Mouse (Mus musculus) brain, embryonic 14.5 days (tissue): ENCODE measurements around the gene Nrde2. TPM values are rescaled to one million over a fixed set of nuclear protein-coding genes. Genes with fewer than 3 reads are reported as not detected.

Source experiments
- DNase-seq: peaks from one replicate; pipeline ENCODE4 v3.0.0-alpha.2; 2011; ENCODE audit warnings: low read depth
- CTCF ChIP-seq: fragments of 200-500 bp; IDR thresholded peaks from 2 replicates; pipeline ENCODE4 v1.5.1; 2012; ENCODE audit warnings: inconsistent platforms, mild to moderate bottlenecking, moderate library complexity, borderline replicate concordance; ENCODE audit not compliant: insufficient read depth, insufficient read length; ENCODE audit errors: extremely low read depth
- POLR2A ChIP-seq: fragments of 200-500 bp; IDR thresholded peaks from 2 replicates; pipeline ENCODE4 v1.6.1; 2012; ENCODE audit warnings: mild to moderate bottlenecking, inconsistent platforms, borderline replicate concordance; ENCODE audit not compliant: poor library complexity, insufficient read depth, insufficient read length, severe bottlenecking; ENCODE audit errors: extremely low read depth
- polyA plus RNA-seq: library from polyadenylated mRNA; depleted of rRNA; stranded (reverse); fragments of >200 nt; gene quantifications from 2 replicates; pipeline ENCODE4 v1.2.3, GENCODE M21; 2012; rRNA removed

Gene Nrde2
- 16.1 and 16.3 TPM in 2 replicates for polyA plus RNA-seq

DNA sequence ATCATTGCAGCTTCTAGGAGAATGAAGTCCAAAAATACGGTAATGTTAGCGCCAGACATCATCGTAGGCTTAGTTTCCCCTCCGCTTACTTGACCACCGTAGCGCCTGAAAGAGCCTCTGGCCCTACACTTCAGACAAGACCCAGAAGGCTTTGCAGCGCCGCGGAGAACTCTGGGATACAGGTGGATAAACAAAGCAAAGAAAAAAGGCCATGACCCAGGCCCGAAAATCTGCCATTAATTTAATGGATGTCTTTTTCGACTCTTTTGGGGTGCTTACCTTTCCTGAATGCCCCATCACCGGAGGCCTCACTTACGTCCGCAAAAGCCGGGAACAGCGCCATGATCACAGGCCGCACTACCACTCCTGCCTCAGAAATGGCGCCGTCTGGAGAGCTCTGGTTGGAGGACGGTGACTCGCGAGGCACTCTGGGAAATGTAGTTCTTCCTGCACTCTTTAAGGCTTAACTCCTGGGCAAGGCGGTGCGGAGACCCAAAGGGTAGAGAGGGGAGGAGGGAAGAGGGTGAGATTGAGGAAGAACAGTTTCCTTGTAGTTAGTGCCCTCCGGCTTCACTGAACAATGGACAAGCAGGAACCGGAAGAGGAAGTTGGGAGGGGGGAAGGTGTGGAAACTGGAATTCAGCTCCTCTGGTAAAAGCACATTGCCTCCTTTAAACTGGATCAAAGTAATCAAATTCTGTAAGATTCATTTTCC is at the start of gene Nrde2:
Nrde2 (minus strand) TSS at position 393 of the 715 bp plus-strand sequence.
- no peak for TF ChIP-seq CTCF
- peak; percentile 28; the same call in 1 of the 2 replicates for TF ChIP-seq POLR2A
- DNase-seq = peak; percentile 98

GRCm38 (mm10) chr12:100206926-100207325 is 47.5 kb upstream of the Nrde2 start:
- TF ChIP-seq CTCF (no peak), POLR2A (no peak)
- DNase-seq = no peak

GRCm38 (mm10) chr12:100206521-100206920 is 47.1 kb upstream of the Nrde2 start:
- no peak for DNase-seq
- TF ChIP-seq CTCF (no peak), POLR2A (no peak)

- no peak for DNase-seq
- TF ChIP-seq POLR2A = no peak
- no peak for TF ChIP-seq CTCF
Measured at GRCm38 (mm10) chr12:100205156-100205555, 45.7 kb upstream of the Nrde2 start.

DNA sequence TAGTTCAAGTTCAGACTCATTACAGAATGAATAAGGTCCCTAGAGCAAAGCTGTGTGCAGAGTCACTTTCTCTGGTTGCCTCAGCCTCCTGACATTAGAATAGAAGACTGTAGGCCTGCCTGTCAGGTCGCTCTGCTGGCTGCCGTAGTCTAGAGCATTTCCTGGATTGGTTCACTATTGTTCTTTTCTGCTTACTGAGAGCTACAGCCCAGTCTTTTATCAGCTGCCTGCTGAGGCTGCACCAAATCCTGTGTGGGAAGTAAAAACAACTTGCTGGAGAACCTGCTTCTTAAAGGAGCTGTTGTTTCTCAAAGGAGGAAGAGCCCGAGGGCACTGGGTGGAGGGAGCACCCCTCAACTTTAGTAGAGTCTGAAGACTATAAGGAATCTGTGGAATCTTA is 44.3 kb upstream of the Nrde2 start:
- DNase-seq = no peak
- TF ChIP-seq CTCF (no peak), POLR2A (no peak)

DNA sequence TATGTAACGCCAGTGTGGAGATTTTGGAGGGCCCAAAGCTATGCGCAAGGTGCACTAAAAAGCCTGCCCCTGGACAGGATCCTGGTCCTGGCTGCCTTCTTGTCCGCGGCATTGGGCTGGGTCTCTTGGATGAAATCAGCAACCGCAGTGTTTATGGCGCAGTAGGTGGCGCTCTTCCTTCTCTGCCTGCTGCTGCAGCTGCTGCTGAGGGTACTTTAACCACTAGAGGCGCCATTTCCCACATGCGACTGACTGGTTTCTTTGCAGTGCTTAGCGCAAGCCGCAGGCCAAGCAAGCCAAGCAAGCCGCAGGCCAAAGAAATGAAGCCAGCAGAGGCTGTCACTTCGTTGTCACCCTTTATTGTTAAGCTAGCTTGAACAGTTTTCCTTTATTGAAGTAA is 42.4 kb upstream of the Nrde2 start:
- DNase-seq = peak; percentile 99
- TF ChIP-seq POLR2A = no peak
- TF ChIP-seq CTCF = peak; percentile 100

GRCm38 (mm10) chr12:100201363-100201711 is 41.9 kb upstream of the Nrde2 start:
- TF ChIP-seq POLR2A = no peak
- no peak for TF ChIP-seq CTCF
- DNase-seq = no peak

DNA sequence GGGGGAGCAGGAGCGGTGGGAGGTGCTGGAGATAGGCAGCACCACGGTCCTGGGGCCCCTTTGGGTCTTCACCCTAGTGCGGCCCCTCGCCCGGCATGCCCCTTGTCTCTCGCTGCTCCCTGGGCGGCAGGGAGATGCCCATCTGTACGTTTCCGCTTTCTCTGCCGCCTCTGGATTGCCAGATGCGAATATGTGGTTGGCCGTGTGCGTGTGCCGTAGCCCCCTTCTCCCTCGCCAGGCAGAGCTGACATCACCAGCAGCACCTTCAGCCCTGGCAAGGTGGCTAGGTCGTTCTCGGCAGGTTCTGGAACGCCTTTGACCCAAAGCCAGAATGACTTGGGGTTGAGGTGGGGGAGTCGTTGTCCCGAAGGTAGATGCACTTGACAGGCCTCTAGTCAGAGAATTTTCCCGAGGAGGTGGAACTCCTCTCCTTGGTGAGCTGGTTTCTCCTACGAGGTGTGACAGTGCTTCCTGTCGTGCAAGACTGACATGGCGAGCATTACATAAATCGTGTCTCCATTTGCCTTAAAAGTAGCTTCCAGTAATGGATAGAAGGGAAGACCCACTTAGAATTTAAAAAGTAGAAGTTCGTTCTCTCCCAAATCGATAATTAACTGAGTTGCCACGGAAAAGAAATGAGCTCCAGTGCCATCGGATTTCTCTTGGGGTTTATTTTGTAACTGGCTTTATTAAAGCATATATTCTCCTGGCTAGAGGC is 41.4 kb upstream of the Nrde2 start:
- TF ChIP-seq CTCF (no peak), POLR2A (no peak)

GRCm38 (mm10) chr12:100199891-100200644 is 40.6 kb upstream of the Nrde2 start:
- TF ChIP-seq POLR2A = no peak
- DNase-seq = peak; percentile 55

More for the DNA sequence above, 41.4 kb upstream of the Nrde2 start:
- peak; percentile 68 for DNase-seq

DNA sequence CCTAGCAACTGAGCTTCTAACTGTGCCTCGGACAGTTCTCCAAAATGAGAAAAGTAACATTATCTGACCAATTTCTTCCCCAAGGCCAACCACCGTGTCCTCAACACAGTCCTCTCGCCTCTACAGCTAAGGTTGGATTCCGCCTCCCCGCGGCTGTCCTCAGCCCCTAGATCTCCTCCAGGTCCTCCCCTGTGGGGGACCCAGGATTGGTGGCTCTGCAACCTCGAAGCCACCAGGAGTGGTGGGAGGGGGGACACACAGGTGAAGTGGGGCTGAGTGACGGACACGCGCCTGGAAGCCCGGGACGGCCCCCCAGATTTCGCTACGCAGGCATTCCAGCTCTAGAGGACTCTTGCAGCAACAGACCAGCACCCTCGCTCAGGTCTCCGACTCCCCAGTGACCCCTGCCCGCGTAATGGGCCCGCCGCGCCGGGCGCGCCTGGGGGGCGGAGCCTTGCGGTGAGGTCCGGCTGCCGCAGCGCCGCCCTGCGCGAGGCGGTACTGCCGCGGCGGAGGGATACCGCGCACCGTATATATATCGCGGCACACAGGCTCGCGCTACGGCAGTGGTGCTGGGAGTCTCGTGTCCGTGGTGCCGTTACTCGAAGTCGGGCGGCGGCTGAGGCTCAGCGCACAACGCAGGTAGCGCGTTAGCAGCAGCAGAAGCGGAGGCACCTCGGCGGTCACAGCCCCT is 39.7 kb upstream of the Nrde2 start, which contains the start of gene Calm1:
Calm1 (plus strand) TSS at position 469 of the 694 bp plus-strand sequence.
- TF ChIP-seq CTCF = 0 out of 2 replicates have a peak, but pooled peaks have one; percentile 0
- TF ChIP-seq POLR2A = peak; percentile 100
- DNase-seq = peak; percentile 98

- DNase-seq = peak; percentile 55
- TF ChIP-seq CTCF (no peak), POLR2A (no peak)
Measured at GRCm38 (mm10) chr12:100196786-100197185, 37.3 kb upstream of the Nrde2 start.
